Mouse (Mus musculus) brain, embryonic 14.5 days (tissue): ENCODE measurements around the gene Copb2. TPM values are rescaled to one million over a fixed set of nuclear protein-coding genes. Genes with fewer than 3 reads are reported as not detected.
A peak's percentile ranks its signal among the peaks of the same experiment; 100 is the strongest.

Experiments
- DNase-seq: peaks from one replicate; pipeline ENCODE4 v3.0.0-alpha.2; 2011; ENCODE audit warnings: low read depth
- CTCF ChIP-seq: fragments of 200-500 bp; IDR thresholded peaks from 2 replicates; pipeline ENCODE4 v1.5.1; 2012; ENCODE audit warnings: inconsistent platforms, mild to moderate bottlenecking, moderate library complexity, borderline replicate concordance; ENCODE audit not compliant: insufficient read depth, insufficient read length; ENCODE audit errors: extremely low read depth
- POLR2A ChIP-seq: fragments of 200-500 bp; IDR thresholded peaks from 2 replicates; pipeline ENCODE4 v1.6.1; 2012; ENCODE audit warnings: mild to moderate bottlenecking, inconsistent platforms, borderline replicate concordance; ENCODE audit not compliant: poor library complexity, insufficient read depth, insufficient read length, severe bottlenecking; ENCODE audit errors: extremely low read depth
- polyA plus RNA-seq: library from polyadenylated mRNA; depleted of rRNA; stranded (reverse); fragments of >200 nt; gene quantifications from 2 replicates; pipeline ENCODE4 v1.2.3, GENCODE M21; 2012; rRNA removed

Gene Copb2
- polyA plus RNA-seq, 1 experiment: 91.7 TPM

- TF ChIP-seq POLR2A (no peak), CTCF (no peak)
- DNase-seq: no peak
Measured at GRCm38 (mm10) chr9:98544042-98544441, 19.5 kb upstream of the Copb2 start.

- TF ChIP-seq POLR2A: no peak
- TF ChIP-seq CTCF: no peak
- DNase-seq: no peak
Measured at GRCm38 (mm10) chr9:98583852-98584251, 20.3 kb downstream of the Copb2 start.

DNA sequence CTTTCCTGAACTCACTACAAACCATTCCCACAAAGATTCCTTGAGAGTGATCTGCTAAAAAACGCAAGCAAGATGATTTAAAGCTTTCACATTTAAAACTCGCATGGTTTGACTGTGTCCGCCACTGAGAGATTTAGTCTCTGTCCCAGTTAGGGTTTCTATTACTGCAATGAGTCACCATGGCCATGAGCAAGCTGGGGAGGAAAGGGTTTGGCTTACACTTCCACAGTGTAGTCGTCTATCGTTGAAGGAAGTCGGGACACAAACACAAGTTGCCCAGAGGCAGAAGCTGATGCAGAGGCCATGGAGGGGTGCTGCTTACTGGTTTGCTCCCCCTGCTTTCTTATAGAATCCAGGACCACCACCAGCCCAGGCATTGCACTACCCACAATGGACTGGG lies 36.6 kb downstream of the Copb2 start:
- no peak for DNase-seq
- no peak for TF ChIP-seq CTCF
- TF ChIP-seq POLR2A: no peak

GRCm38 (mm10) chr9:98601156-98601836 lies 37.8 kb downstream of the Copb2 start, which contains the start of gene Mrps22:
Mrps22 (minus strand) TSS chr9:98601660.
- TF ChIP-seq CTCF: no peak
- TF ChIP-seq POLR2A: peak; percentile 53; the same call in 1 of the 2 replicates
- DNase-seq: peak; percentile 96

DNA sequence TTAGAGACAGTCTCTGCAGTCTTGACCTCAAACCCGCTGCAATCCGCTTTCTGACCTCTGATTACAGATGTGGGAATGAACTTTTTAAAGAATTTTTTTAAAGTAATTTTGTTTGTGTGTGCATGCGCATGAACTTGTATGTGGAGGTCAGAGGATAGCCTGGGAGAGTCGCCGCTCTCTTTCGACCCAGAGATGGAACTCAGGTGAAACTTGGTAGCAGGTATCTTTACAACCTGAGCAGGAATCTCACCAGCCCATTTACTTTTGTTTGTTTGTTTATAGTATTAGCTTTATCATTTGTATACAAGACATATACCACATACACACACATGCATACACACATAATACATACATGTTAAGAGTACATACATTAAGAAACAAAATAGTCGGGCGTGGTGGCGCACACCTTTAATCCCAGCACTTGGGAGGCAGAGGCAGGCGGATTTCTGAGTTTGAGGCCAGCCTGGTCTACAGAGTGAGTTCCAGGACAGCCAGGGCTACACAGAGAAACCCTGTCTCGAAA lies 38.4 kb downstream of the Copb2 start:
- DNase-seq: no peak
- TF ChIP-seq POLR2A: no peak
- TF ChIP-seq CTCF: no peak

- DNase-seq: no peak
- TF ChIP-seq CTCF (no peak), POLR2A (no peak)
Measured at GRCm38 (mm10) chr9:98604896-98605295, 41.4 kb downstream of the Copb2 start.

GRCm38 (mm10) chr9:98628480-98628879 lies 65.0 kb downstream of the Copb2 start:
- no peak for DNase-seq

GRCm38 (mm10) chr9:98633287-98634162 lies 70.0 kb downstream of the Copb2 start:
- peak; percentile 25 for DNase-seq
- TF ChIP-seq CTCF: no peak
- no peak for TF ChIP-seq POLR2A

More at GRCm38 (mm10) chr9:98628480-98628879, 65.0 kb downstream of the Copb2 start:
- no peak for TF ChIP-seq POLR2A
- TF ChIP-seq CTCF: peak; percentile 24; the same call in 1 of the 2 replicates

Other genes with a start within 250 kb of the Copb2 start
- gene Rbp1, start 140.8 kb upstream of the Copb2 start, polyA plus RNA-seq: 43.6 and 49.0 TPM in 2 replicates
- gene Rbp2, start 77.6 kb upstream of the Copb2 start, polyA plus RNA-seq: 0.18 and 0.19 TPM in 2 replicates
- gene Mrps22, start 37.9 kb downstream of the Copb2 start, polyA plus RNA-seq: 33.9 and 42.3 TPM in 2 replicates